Mouse (Mus musculus) thymus, adult 2 months (tissue): Measurements from ENCODE around the gene Ust.

Experiments used
- CTCF ChIP-seq: fragments of 200-500 bp; IDR thresholded peaks from 2 replicates; pipeline ENCODE4 v1.5.1; 2012; ENCODE audit warnings: mild to moderate bottlenecking, control low read depth, low read length, moderate library complexity, borderline replicate concordance; ENCODE audit not compliant: control insufficient read depth, poor library complexity, insufficient read depth; ENCODE audit errors: extremely low read depth
- POLR2A ChIP-seq: fragments of 200-500 bp; IDR thresholded peaks from 2 replicates; pipeline ENCODE4 v1.6.1; 2012; ENCODE audit warnings: mild to moderate bottlenecking, low read length, control low read depth, moderate library complexity; ENCODE audit not compliant: control insufficient read depth, poor library complexity, insufficient read depth; ENCODE audit errors: extremely low read depth

DNA sequence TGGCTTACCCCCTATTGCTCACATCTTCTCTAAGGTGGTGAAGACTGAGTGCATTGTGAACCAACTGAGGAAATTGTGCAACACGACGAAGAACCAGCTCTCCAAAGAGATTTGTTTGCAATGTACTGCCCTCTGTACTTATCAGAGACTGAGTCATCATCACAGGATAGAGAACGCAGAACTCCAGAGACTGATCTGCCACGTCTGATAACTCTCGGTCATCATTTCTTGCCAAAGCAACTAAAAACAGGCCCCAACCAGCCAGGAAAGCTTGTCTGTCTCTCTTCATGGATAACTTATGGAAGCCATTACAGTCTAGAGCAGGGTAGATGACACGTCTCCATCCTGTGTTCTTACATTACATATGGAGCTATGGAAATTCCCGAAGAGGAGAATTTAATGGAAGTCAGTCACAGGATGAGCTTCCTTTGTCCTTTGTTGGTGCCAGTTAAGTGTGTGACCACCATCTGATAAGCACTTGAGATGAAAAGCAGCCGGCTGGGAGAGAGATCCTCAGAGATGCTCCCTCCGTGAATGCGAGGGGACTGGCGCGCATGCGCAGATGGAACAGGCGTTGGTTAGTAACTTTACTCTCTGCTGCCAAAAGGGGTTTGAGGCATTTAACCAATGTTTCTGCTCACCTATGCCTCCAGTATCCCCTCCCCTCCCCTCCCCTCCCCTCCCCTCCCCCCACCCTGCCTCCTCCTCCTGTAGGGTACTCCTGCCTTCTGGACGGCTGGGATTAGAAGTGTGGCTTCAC lies 160.2 kb downstream of the Ust start:
- no peak for TF ChIP-seq CTCF
- no peak for TF ChIP-seq POLR2A
